Mouse (Mus musculus) cerebellum, postnatal 14 days (tissue): Measurements from ENCODE around the gene Sri.

Experiments
- DNase-seq, 2 experiments: peaks; one replicate each; pipeline ENCODE4 v3.0.0; 2021; ENCODE audit warnings: mixed read lengths in 2 of 2

Gene Sri

DNA sequence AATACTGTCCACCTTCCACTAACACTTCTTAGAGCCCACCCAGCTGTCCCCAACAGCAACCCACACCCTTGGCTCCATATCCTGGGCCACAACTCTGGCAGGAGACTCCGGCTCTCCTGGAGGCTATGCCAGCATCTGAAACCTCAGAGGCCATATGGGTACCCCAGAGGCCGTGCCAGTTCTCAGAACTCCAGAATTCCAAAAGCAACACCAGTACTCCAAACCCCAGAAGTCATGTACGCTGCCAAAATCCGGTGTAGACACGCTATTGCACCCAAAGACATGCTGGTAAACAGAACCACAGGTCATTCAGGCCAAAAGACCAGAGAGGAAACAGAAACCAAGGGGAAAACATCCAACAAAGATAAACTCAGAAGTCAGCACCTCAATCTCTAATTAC, 66.4 kb downstream of the Sri start:
- DNase-seq: peak; percentile 64 to 83

GRCm38 (mm10) chr5:8116561-8117168, 70.8 kb downstream of the Sri start:
- no peak for DNase-seq
